Mouse (Mus musculus) E14TG2a.4 (cell line): Measurements from ENCODE around the gene Rfc1.

ENCODE experiments used
- H3K27me3 ChIP-seq: 2 replicates; pipeline ENCODE4 v1.6.1; 2014; ENCODE audit warnings: low read length, control low read depth; ENCODE audit not compliant: insufficient read depth
- H3K36me3 ChIP-seq: 2 replicates; pipeline ENCODE4 v1.6.1; 2014; ENCODE audit warnings: low read length, control low read depth; ENCODE audit not compliant: insufficient read depth
- H3K4me1 ChIP-seq: replicated peaks from 2 replicates; pipeline ENCODE4 v1.6.1; 2014; ENCODE audit warnings: low read depth, low read length, control low read depth
- H3K4me3 ChIP-seq: replicated peaks from 2 replicates; pipeline ENCODE4 v1.5.1; 2014; ENCODE audit warnings: mild to moderate bottlenecking, low read length
- H3K9me3 ChIP-seq: 2 replicates; pipeline ENCODE4 v1.6.1; 2014; ENCODE audit warnings: low read length, control low read depth
- CTCF ChIP-seq: conservative IDR thresholded peaks from 2 replicates; pipeline ENCODE4 v1.5.1; 2014; ENCODE audit warnings: low read length
- NANOG ChIP-seq: IDR thresholded peaks from 2 replicates; pipeline ENCODE4 v1.6.1; 2014; ENCODE audit warnings: borderline replicate concordance, low read length, mixed read lengths
- POU5F1 ChIP-seq: IDR thresholded peaks from 2 replicates; pipeline ENCODE4 v1.6.1; 2014; ENCODE audit warnings: low read length, borderline replicate concordance

The Rfc1 gene

GRCm38 (mm10) chr5:65335298-65336074 is at the start of gene Rfc1:
Gene Rfc1, minus strand, starts transcription at chr5:65335670.
- Histone ChIP-seq H3K4me3 (peak within 1 kb of the TSS; percentile 97), H3K27me3 (no peaks in the 10 kb centered on the region), H3K36me3 (peaks cover 34% of the 10 kb centered on the region), H3K4me1 (peaks cover 68% of the 10 kb centered on the region), H3K9me3 (no peaks in the 10 kb centered on the region)
- TF ChIP-seq NANOG (no peak), POU5F1 (no peak), CTCF (no peak)

DNA sequence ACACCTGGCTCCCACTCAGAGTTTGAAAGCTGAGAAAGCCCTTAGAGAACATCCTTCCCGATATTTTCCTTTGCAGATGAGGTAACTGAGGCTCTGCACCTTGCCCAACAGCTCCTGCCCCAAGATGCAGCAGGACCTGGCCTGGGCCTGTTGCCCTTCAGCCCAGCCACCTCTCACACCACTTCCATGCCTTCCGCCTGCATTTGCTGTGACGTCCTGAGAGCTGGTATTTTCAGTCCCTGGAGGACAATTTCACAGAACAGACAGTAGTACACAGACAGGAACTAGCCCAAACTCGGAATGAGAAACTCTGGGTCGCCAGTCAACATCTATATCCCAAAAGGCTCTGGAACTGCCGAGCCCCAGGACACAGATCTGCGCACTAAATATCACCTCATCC is 39.3 kb upstream of the Rfc1 start:
- Histone ChIP-seq H3K4me1 (peaks cover 24% of the 10 kb centered on the region), H3K36me3 (no peaks in the 10 kb centered on the region), H3K27me3 (peaks cover 19% of the 10 kb centered on the region), H3K4me3 (no peak overlapping the region), H3K9me3 (no peaks in the 10 kb centered on the region)
- TF ChIP-seq NANOG = no peak
- no peak for TF ChIP-seq CTCF
- TF ChIP-seq POU5F1 = no peak

GRCm38 (mm10) chr5:65371551-65371950 is 36.1 kb upstream of the Rfc1 start:
- Histone ChIP-seq H3K4me3 (0 out of 2 replicates have a peak overlapping the region, but pooled peaks have one; percentile 5), H3K27me3 (peaks cover 4% of the 10 kb centered on the region; the same call in 1 of the 2 replicates), H3K4me1 (peaks cover 39% of the 10 kb centered on the region), H3K9me3 (no peaks in the 10 kb centered on the region), H3K36me3 (no peaks in the 10 kb centered on the region)
- no peak for TF ChIP-seq NANOG
- no peak for TF ChIP-seq POU5F1
- TF ChIP-seq CTCF = no peak

- TF ChIP-seq NANOG (no peak), CTCF (no peak), POU5F1 (no peak)
- Histone ChIP-seq H3K36me3 (no peaks in the 10 kb centered on the region), H3K4me1 (peaks cover 39% of the 10 kb centered on the region), H3K4me3 (no peak overlapping the region), H3K27me3 (peaks cover 8% of the 10 kb centered on the region; the same call in 1 of the 2 replicates), H3K9me3 (no peaks in the 10 kb centered on the region)
These were observed 32.4 kb upstream of the Rfc1 start for GRCm38 (mm10) chr5:65367837-65368236.

GRCm38 (mm10) chr5:65357771-65358170 is 22.3 kb upstream of the Rfc1 start:
- Histone ChIP-seq H3K4me3 (no peak overlapping the region), H3K4me1 (peaks cover 20% of the 10 kb centered on the region), H3K27me3 (no peaks in the 10 kb centered on the region), H3K9me3 (no peaks in the 10 kb centered on the region), H3K36me3 (no peaks in the 10 kb centered on the region)
- TF ChIP-seq POU5F1 = no peak
- TF ChIP-seq NANOG = no peak
- no peak for TF ChIP-seq CTCF

DNA sequence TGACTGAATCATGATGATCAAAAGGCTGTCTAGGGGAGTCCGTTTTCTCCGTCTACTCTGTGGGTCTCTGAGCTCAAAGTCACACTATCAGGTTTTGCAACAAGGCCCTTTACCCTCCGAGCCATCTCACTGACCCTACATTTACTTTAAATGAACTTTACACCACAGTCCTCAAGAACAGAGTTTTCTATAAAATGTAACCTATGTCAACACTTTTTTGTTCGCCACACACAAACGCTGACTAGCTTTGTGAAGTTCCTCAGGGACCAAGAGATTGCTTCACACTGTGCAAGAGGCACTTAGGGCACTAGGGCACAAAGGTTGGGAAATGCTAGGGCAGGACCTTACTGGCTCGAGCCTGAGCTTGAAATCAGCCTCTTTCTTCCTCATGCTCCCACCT is 21.4 kb upstream of the Rfc1 start:
- Histone ChIP-seq H3K4me3 (no peak overlapping the region), H3K9me3 (no peaks in the 10 kb centered on the region), H3K36me3 (no peaks in the 10 kb centered on the region), H3K27me3 (no peaks in the 10 kb centered on the region), H3K4me1 (peaks cover 27% of the 10 kb centered on the region)
- TF ChIP-seq POU5F1 (no peak), NANOG (no peak)

- TF ChIP-seq NANOG = no peak
- peak; percentile 88 for TF ChIP-seq CTCF
- Histone ChIP-seq H3K4me3 (no peak overlapping the region), H3K9me3 (no peaks in the 10 kb centered on the region), H3K36me3 (no peaks in the 10 kb centered on the region), H3K4me1 (peaks cover 27% of the 10 kb centered on the region), H3K27me3 (no peaks in the 10 kb centered on the region)
These were observed 19.5 kb upstream of the Rfc1 start for GRCm38 (mm10) chr5:65354985-65355384.

GRCm38 (mm10) chr5:65354097-65354496 is 18.6 kb upstream of the Rfc1 start:
- Histone ChIP-seq H3K4me1 (peaks cover 21% of the 10 kb centered on the region), H3K36me3 (no peaks in the 10 kb centered on the region), H3K9me3 (no peaks in the 10 kb centered on the region), H3K4me3 (no peak overlapping the region), H3K27me3 (peaks cover under 1% of the 10 kb centered on the region; the same call in 1 of the 2 replicates)
- TF ChIP-seq POU5F1 (no peak), CTCF (no peak), NANOG (no peak)

DNA sequence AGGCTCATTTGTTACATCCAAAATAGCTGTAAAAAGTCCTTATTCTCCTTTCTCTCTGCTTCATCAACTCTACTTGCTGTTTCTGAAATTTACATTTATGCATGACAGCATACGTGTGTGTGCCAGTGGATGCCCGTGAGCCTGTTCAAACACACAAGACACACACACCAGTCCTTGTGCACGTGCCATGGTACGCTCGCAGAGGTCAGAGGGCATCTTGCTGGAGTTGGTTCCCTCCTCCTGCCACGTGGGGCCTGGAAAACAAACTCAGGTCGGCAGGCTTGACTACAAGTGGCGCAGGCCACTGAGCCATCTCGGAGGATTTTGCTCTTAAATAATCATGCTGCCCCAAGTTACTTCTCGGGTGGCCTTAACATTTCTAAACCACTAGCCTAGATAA is 15.0 kb upstream of the Rfc1 start:
- no peak for TF ChIP-seq POU5F1
- no peak for TF ChIP-seq NANOG
- TF ChIP-seq CTCF = no peak

More for the DNA sequence above, 15.0 kb upstream of the Rfc1 start:
- no peaks in the 10 kb centered on the region for H3K9me3 ChIP-seq
- H3K4me3 ChIP-seq = no peak overlapping the region
- H3K36me3 ChIP-seq = no peaks in the 10 kb centered on the region
- peaks cover 21% of the 10 kb centered on the region for H3K4me1 ChIP-seq
- H3K27me3 ChIP-seq = peaks cover 11% of the 10 kb centered on the region
